Mouse (Mus musculus): ENCODE data around the gene Lonp1. TPM values are rescaled to one million over a fixed set of nuclear protein-coding genes. Genes with fewer than 3 reads are reported as not detected.
A peak's percentile ranks its signal among the peaks of the same experiment; 100 is the strongest.
"Not testable (repeated sequence)": the region's sequence is repeated elsewhere in the genome, so short reads cannot be mapped to it uniquely, and the experiment has no call there.

The Lonp1 gene
- polyA plus RNA-seq, 1 experiment from 2014 or later, result 63.1 TPM

- Histone ChIP-seq H3K9ac (no peak overlapping the region), H3K27me3 (ENCODE audit: insufficient read depth, low read length) (no peaks in the 10 kb centered on the region), H3K9me3 (ENCODE audit: low read depth, low read length) (no peaks in the 10 kb centered on the region), H3K4me1 (ENCODE audit: insufficient read depth) (no peaks in the 10 kb centered on the region), H3K36me3 (ENCODE audit: insufficient read depth) (no peaks in the 10 kb centered on the region), H3K4me2 (no peak overlapping the region), H3K4me3 (ENCODE audit: low read depth, low read length) (no peak overlapping the region), H3K27ac (ENCODE audit: low read depth) (no peak overlapping the region)
- DNase-seq (no peak), ATAC-seq (ENCODE audit: insufficient read depth) (no peak)
- TF ChIP-seq CTCF (IDR thresholded peaks at IDR 0.05; ENCODE audit: low read depth), result no peak
- 72% methylated on average over 4 of the region's 4 CpGs for WGBS
Measured at GRCm38 (mm10) chr17:56643237-56643636, 16.6 kb upstream of the Lonp1 start.

- Histone ChIP-seq H3K9ac (no peak overlapping the region), H3K9me3 (ENCODE audit: low read depth, low read length) (no peaks in the 10 kb centered on the region), H3K4me1 (ENCODE audit: insufficient read depth) (no peaks in the 10 kb centered on the region), H3K4me2 (no peak overlapping the region), H3K27ac (ENCODE audit: low read depth) (no peak overlapping the region), H3K27me3 (ENCODE audit: insufficient read depth, low read length) (no peaks in the 10 kb centered on the region), H3K36me3 (ENCODE audit: insufficient read depth) (no peaks in the 10 kb centered on the region), H3K4me3 (ENCODE audit: low read depth, low read length) (no peak overlapping the region)
- DNase-seq (no peak), ATAC-seq (ENCODE audit: insufficient read depth) (no peak)
- TF ChIP-seq CTCF (IDR thresholded peaks at IDR 0.05; ENCODE audit: low read depth), result no peak
- 81% methylated on average over 6 of the region's 6 CpGs for WGBS
Measured at GRCm38 (mm10) chr17:56634023-56634422, 7.3 kb upstream of the Lonp1 start.

GRCm38 (mm10) chr17:56631807-56632206 lies 5.1 kb upstream of the Lonp1 start:
- Histone ChIP-seq H3K4me3 (ENCODE audit: low read depth, low read length) (no peak overlapping the region), H3K27me3 (ENCODE audit: insufficient read depth, low read length) (no peaks in the 10 kb centered on the region), H3K27ac (ENCODE audit: low read depth) (no peak overlapping the region), H3K9ac (no peak overlapping the region), H3K9me3 (ENCODE audit: low read depth, low read length) (no peaks in the 10 kb centered on the region), H3K4me2 (no peak overlapping the region), H3K4me1 (ENCODE audit: insufficient read depth) (0 out of 2 replicates have a peak, but pooled peaks cover 5% of the 10 kb centered on the region), H3K36me3 (ENCODE audit: insufficient read depth) (no peaks in the 10 kb centered on the region)
- 48% methylated on average over 4 of the region's 4 CpGs for WGBS
- no peak for DNase-seq
- no peak for ATAC-seq (ENCODE audit: insufficient read depth)
- no peak for TF ChIP-seq CTCF (IDR thresholded peaks at IDR 0.05; ENCODE audit: low read depth)

- not testable (repeated sequence) for DNase-seq; H3K9me3 ChIP-seq (ENCODE audit: low read depth, low read length); H3K36me3 ChIP-seq (ENCODE audit: insufficient read depth); H3K4me1 ChIP-seq (ENCODE audit: insufficient read depth); H3K4me3 ChIP-seq (ENCODE audit: low read depth, low read length); H3K27me3 ChIP-seq (ENCODE audit: insufficient read depth, low read length); ATAC-seq (ENCODE audit: insufficient read depth); H3K4me2 ChIP-seq; H3K9ac ChIP-seq; H3K27ac ChIP-seq (ENCODE audit: low read depth)
- WGBS, result 80% methylated on average over 26 of the region's 27 CpGs
Measured at GRCm38 (mm10) chr17:56629800-56630781, 3.4 kb upstream of the Lonp1 start.

- peak; percentile 41 for DNase-seq
- ATAC-seq (ENCODE audit: insufficient read depth), result peak; percentile 36
- peak within 1 kb of the TSS; percentile 61 for H3K27ac ChIP-seq (ENCODE audit: low read depth)
- 0 out of 2 replicates have a peak, but pooled peaks cover 5% of the 10 kb centered on the region for H3K4me1 ChIP-seq (ENCODE audit: insufficient read depth)
- peak within 1 kb of the TSS; percentile 96 for H3K4me3 ChIP-seq (ENCODE audit: low read depth, low read length)
- no peak for TF ChIP-seq CTCF (IDR thresholded peaks at IDR 0.05; ENCODE audit: low read depth)
- peak within 1 kb of the TSS; percentile 35 for H3K9ac ChIP-seq
- no peaks in the 10 kb centered on the region for H3K9me3 ChIP-seq (ENCODE audit: low read depth, low read length)
- WGBS, result 8% methylated on average over 26 of the region's 26 CpGs
- H3K27me3 ChIP-seq (ENCODE audit: insufficient read depth, low read length), result no peaks in the 10 kb centered on the region
- H3K36me3 ChIP-seq (ENCODE audit: insufficient read depth), result peaks cover 15% of the 10 kb centered on the region
- peak within 1 kb of the TSS; percentile 91 for H3K4me2 ChIP-seq
Measured at GRCm38 (mm10) chr17:56627530-56628277, 1.0 kb upstream of the Lonp1 start, which contains the start of gene Catsperd. TSS of gene Catsperd (plus strand) at chr17:56628143.

- Histone ChIP-seq H3K36me3 (ENCODE audit: insufficient read depth) (peaks cover 29% of the 10 kb centered on the region), H3K9me3 (ENCODE audit: low read depth, low read length) (no peaks in the 10 kb centered on the region), H3K9ac (peak overlapping the region; percentile 87), H3K27ac (ENCODE audit: low read depth) (peak overlapping the region; percentile 65; the same call in 1 of the 2 replicates), H3K27me3 (ENCODE audit: insufficient read depth, low read length) (no peaks in the 10 kb centered on the region), H3K4me1 (ENCODE audit: insufficient read depth) (0 out of 2 replicates have a peak, but pooled peaks cover 5% of the 10 kb centered on the region), H3K4me3 (ENCODE audit: low read depth, low read length) (peak overlapping the region; percentile 96), H3K4me2 (peak overlapping the region; percentile 91)
- ATAC-seq (ENCODE audit: insufficient read depth), result no peak; the same call in 1 of the 2 replicates
- no peak for DNase-seq
- no peak for TF ChIP-seq CTCF (IDR thresholded peaks at IDR 0.05; ENCODE audit: low read depth)
- under 1% methylated on average over 32 of the region's 32 CpGs for WGBS
Measured at GRCm38 (mm10) chr17:56626260-56626659, 427 bp downstream of the Lonp1 start.

Measured in lung, embryonic 14.5 days (tissue).